ENCODE assay signal across 11 mouse cellular contexts in the genomic region with DNA sequence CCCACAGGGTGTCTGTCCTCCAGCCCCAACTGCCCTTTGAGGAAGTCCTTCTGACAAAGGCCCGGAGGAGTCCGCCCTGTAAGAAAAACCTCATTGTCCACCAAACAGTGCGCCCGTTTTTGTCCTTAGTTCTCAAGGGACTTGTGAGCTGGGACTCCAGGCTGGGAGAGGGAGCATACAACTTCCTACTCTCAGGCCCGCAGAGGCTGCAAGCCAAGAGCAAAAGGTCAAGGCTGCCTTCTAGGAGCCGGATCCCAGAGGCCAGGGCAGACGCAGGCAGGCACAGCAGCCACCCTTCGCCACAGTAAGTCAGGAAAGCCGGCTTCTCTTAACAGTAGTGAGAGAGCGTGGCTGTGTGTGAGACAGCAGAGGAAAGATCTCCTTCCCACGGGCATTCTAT. TPM values are rescaled to one million over a fixed set of nuclear protein-coding genes. Genes with fewer than 3 reads are reported as not detected.
A peak's percentile ranks its signal among the peaks of the same experiment; 100 is the strongest.
DNase-seq lines count a peak whose midpoint lies in the region; ATAC-seq and TF ChIP-seq lines count a peak whose summit lies in the region.
"Had no signal": no experiment of that assay in that cellular context is flagged by ENCODE, and none has a peak within 500 bp of the region (broad histone marks: within the 10 kb centered on the region; RNA-seq: fewer than 3 reads in every experiment).

No protein-coding gene starts in this region.

- peaks cover 17% of the 10 kb centered on the region for H3K4me1 ChIP-seq in midbrain, embryonic 11.5 days (ENCODE audit: control insufficient read depth, insufficient read depth, low read length)
- H3K4me1 ChIP-seq in midbrain, postnatal 0 days (ENCODE audit: insufficient read depth, low read length), result peaks cover 6% of the 10 kb centered on the region
- H3K4me1 ChIP-seq in embryonic facial prominence, embryonic 10.5 days, result peaks cover 34% of the 10 kb centered on the region

- H3K27me3 ChIP-seq in midbrain, embryonic 11.5 days (ENCODE audit: control insufficient read depth, insufficient read depth, low read length), result peaks cover 4% of the 10 kb centered on the region
- H3K27me3 ChIP-seq in midbrain, postnatal 0 days (ENCODE audit: insufficient read depth, low read length), result no peaks in the 10 kb centered on the region
- peaks cover 46% of the 10 kb centered on the region for H3K27me3 ChIP-seq in embryonic facial prominence, embryonic 10.5 days (replicated peaks; ENCODE audit: low read depth, poor library complexity, severe bottlenecking)

- no peak for ATAC-seq in midbrain, embryonic 11.5 days (ENCODE audit: low FRiP score)
- ATAC-seq in midbrain, postnatal 0 days (ENCODE audit: low FRiP score), result no peak

- WGBS in midbrain, embryonic 11.5 days, result 19% methylated on average over 11 of the region's 11 CpGs
- WGBS in midbrain, postnatal 0 days, result 32% methylated on average over 11 of the region's 11 CpGs
- WGBS in embryonic facial prominence, embryonic 10.5 days, result 15% methylated on average over 11 of the region's 11 CpGs

- peak; percentile 90 for DNase-seq in midbrain, embryonic 11.5 days (ENCODE audit: low spot score, missing footprints)
- DNase-seq in midbrain, postnatal 0 days (ENCODE audit: low spot score), result no peak
- peak; percentile 62 for DNase-seq in adrenal gland, adult 8-10 months
- peak; percentile 32 for DNase-seq in embryonic facial prominence, embryonic 10.5 days (ENCODE audit: low spot score)
- DNase-seq in testis, postnatal 14 days (ENCODE audit: low spot score), result peak; percentile 47
- no peak for DNase-seq in spleen, postnatal 10 days (ENCODE audit: low spot score in 2 of 2)
- DNase-seq in layer of hippocampus, adult 8-10 months (ENCODE audit: low spot score in 2 of 2), result no peak
- DNase-seq: right cerebral cortex, postnatal 14 days; thymus, adult 2 months had no signal

- no peak for TF ChIP-seq CTCF in midbrain, postnatal 0 days (IDR thresholded peaks at IDR 0.05)

- H3K9ac ChIP-seq in midbrain, embryonic 11.5 days (ENCODE audit: low read length), result no peak overlapping the region
- no peak overlapping the region for H3K9ac ChIP-seq in midbrain, postnatal 0 days (replicated peaks; ENCODE audit: low read length, poor library complexity, severe bottlenecking)
- H3K9ac ChIP-seq: embryonic facial prominence, embryonic 13.5 days; limb, embryonic 12.5 days had no signal

- no peaks in the 10 kb centered on the region for H3K9me3 ChIP-seq in midbrain, embryonic 11.5 days (ENCODE audit: control insufficient read depth, low read length)
- H3K9me3 ChIP-seq in midbrain, postnatal 0 days (ENCODE audit: low read length), result no peaks in the 10 kb centered on the region
- H3K9me3 ChIP-seq in embryonic facial prominence, embryonic 10.5 days, result 0 out of 2 replicates have a peak, but pooled peaks cover 2% of the 10 kb centered on the region

- no peak overlapping the region for H3K4me2 ChIP-seq in midbrain, embryonic 11.5 days
- H3K4me2 ChIP-seq in midbrain, postnatal 0 days (ENCODE audit: low read depth, low read length, poor library complexity, severe bottlenecking), result no peak overlapping the region
- H3K4me2 ChIP-seq: embryonic facial prominence, embryonic 13.5 days; limb, embryonic 12.5 days had no signal

- no peaks in the 10 kb centered on the region for H3K36me3 ChIP-seq in midbrain, embryonic 11.5 days (ENCODE audit: control insufficient read depth, insufficient read depth, low read length)
- no peaks in the 10 kb centered on the region for H3K36me3 ChIP-seq in midbrain, postnatal 0 days (ENCODE audit: insufficient read depth, low read length)
- no peaks in the 10 kb centered on the region for H3K36me3 ChIP-seq in embryonic facial prominence, embryonic 10.5 days (replicated peaks)
- H3K36me3 ChIP-seq: embryonic facial prominence, embryonic 13.5 days; limb, embryonic 12.5 days had no signal

- H3K4me3 ChIP-seq in midbrain, embryonic 11.5 days (ENCODE audit: low read depth, low read length), result no peak overlapping the region
- no peak overlapping the region for H3K4me3 ChIP-seq in midbrain, postnatal 0 days (ENCODE audit: low read depth, low read length)
- H3K4me3 ChIP-seq in embryonic facial prominence, embryonic 10.5 days, result no peak overlapping the region
- H3K4me3 ChIP-seq: embryonic facial prominence, embryonic 13.5 days; limb, embryonic 12.5 days had no signal

- H3K27ac ChIP-seq in midbrain, embryonic 11.5 days (ENCODE audit: low read depth, low read length), result no peak overlapping the region
- H3K27ac ChIP-seq in midbrain, postnatal 0 days (ENCODE audit: low read depth, low read length), result no peak overlapping the region
- H3K27ac ChIP-seq in embryonic facial prominence, embryonic 10.5 days (replicated peaks), result peak overlapping the region; percentile 69
- H3K27ac ChIP-seq: embryonic facial prominence, embryonic 13.5 days; limb, embryonic 12.5 days had no signal

RNA-seq across cellular contexts. Expression of gene Alpl, which starts 4.1 kb away (rescaled TPM):
- 23.7 and 24.5 TPM in 2 replicates for polyA plus RNA-seq in midbrain, embryonic 11.5 days (2014; fragmentation: Nextera tagmentation; extraction: Ambion mirVana)
- 14.3 and 17.9 TPM in 2 replicates for total RNA-seq in midbrain, postnatal 0 days (2014; rRNA removed)
- 16.1 and 19.1 TPM in 2 replicates for polyA plus RNA-seq in midbrain, postnatal 0 days (2015; fragmentation: Nextera tagmentation; extraction: Ambion mirVana)
- total RNA-seq in adrenal gland, adult 8-10 months (2022), result 100 to 1,000 TPM in 2 of 4 experiments, 1 to 10 TPM in 2; 5.0 to 180 (median 83.0) TPM
- 12.9 and 18.7 TPM in 2 replicates for polyA plus RNA-seq in embryonic facial prominence, embryonic 10.5 days (2016; fragmentation: Nextera tagmentation; extraction: Ambion mirVana)
- 1 to 10 TPM; 6.2 to 9.3 (median 7.1) TPM for total RNA-seq in layer of hippocampus, adult 8-10 months (2022)

Comparison
In these comparisons a context has a peak if more than half of its experiments do, and no peak if none do; other contexts are left out.
1. DNase-seq: peak in midbrain, embryonic 11.5 days (single experiment), adrenal gland, adult 8-10 months (single experiment), embryonic facial prominence, embryonic 10.5 days (single experiment) and testis, postnatal 14 days (single experiment); none in midbrain, postnatal 0 days (single experiment), spleen, postnatal 10 days (0 of 2) and layer of hippocampus, adult 8-10 months (0 of 2).